Mouse (Mus musculus): ENCODE results near the gene Hivep3.

DNA sequence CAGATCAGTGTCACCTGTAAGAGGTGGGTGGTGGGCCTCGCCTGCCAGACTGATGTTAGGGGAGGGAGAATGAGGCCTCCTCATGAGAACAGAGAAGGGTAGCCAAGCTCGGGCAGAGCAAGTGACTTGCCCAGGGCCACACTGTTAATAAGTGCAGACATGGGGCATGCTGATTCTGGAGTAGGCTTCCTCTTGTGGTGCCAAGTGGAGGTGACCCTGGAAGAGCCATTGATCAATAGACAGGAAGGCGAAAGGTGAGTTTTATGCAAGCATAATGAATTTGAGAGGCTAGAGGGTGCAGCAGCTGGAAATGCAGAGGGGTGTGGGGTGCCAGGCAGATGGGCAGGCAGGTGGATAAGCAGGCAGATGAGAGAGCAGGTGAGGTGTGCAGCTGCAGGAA lies 337.8 kb downstream of the Hivep3 start:
- TF ChIP-seq CTCF (IDR thresholded peaks at IDR 0.05; ENCODE audit: insufficient read depth, low read length) (no peak), POLR2A (IDR thresholded peaks at IDR 0.05; ENCODE audit: borderline replicate concordance, extremely low read depth, low read depth, low read length) (no peak)

All from lung, adult 2 months (tissue).